Comparison of ENCODE assay signal across 23 mouse cellular contexts in the genomic region with DNA sequence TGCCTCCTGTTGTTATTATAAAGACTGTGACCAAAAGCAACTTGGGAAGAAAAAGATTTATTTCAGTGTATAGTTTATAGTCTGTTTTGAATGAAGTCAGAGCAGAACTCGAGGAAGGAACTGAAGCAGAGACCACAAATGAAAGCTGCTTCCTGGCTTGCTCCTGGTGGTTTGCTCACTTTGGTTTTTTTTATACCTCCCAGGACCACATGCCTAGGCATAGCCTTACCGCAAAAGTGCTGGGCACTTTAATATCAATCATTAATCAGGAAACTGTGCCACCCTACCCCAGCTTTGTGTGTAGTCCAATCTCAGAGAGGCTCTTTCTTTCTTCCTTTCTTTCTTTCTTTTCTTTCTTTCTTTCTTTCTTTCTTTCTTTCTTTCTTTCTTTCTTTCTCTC. TPM values are rescaled to one million over a fixed set of nuclear protein-coding genes. Genes with fewer than 3 reads are reported as not detected.
DNase-seq lines count a peak whose midpoint lies in the region; ATAC-seq and TF ChIP-seq lines count a peak whose summit lies in the region.
"Had no signal": no experiment of that assay in that cellular context is flagged by ENCODE, and none has a peak within 500 bp of the region (broad histone marks: within the 10 kb centered on the region; RNA-seq: fewer than 3 reads in every experiment).

No protein-coding gene starts in this region.

- no peak overlapping the region for H3K9ac ChIP-seq in kidney, postnatal 0 days (ENCODE audit: low read depth, low read length)
- H3K9ac ChIP-seq in embryonic facial prominence, embryonic 15.5 days, result no peak overlapping the region
- no peak overlapping the region for H3K9ac ChIP-seq in stomach, embryonic 15.5 days
- H3K9ac ChIP-seq: forebrain, embryonic 12.5 days; heart, embryonic 15.5 days; liver, postnatal 0 days had no signal

- H3K4me3 ChIP-seq in kidney, postnatal 0 days (replicated peaks; ENCODE audit: low read depth, low read length), result no peak overlapping the region
- H3K4me3 ChIP-seq in embryonic facial prominence, embryonic 15.5 days (replicated peaks), result no peak overlapping the region
- H3K4me3 ChIP-seq in stomach, embryonic 15.5 days (replicated peaks), result no peak overlapping the region
- H3K4me3 ChIP-seq: forebrain, embryonic 12.5 days; heart, embryonic 15.5 days; layer of hippocampus, adult 2 months; midbrain, embryonic 10.5 days had no signal

- 34% methylated on average over 2 of the region's 2 CpGs for WGBS in kidney, postnatal 0 days
- 49% methylated on average over 2 of the region's 2 CpGs for WGBS in embryonic facial prominence, embryonic 15.5 days
- 35% methylated on average over 2 of the region's 2 CpGs for whole genome bisulfite sequencing in stomach, embryonic 15.5 days

- H3K4me2 ChIP-seq in kidney, postnatal 0 days (ENCODE audit: low read length), result no peak overlapping the region
- no peak overlapping the region for H3K4me2 ChIP-seq in embryonic facial prominence, embryonic 15.5 days (replicated peaks)
- H3K4me2 ChIP-seq in stomach, embryonic 15.5 days, result no peak overlapping the region
- H3K4me2 ChIP-seq: forebrain, embryonic 12.5 days; heart, embryonic 15.5 days had no signal

- POLR2A ChIA-PET in Patski (lab: Charles Lee), result no interaction called here

- DNase-seq in kidney, postnatal 0 days (ENCODE audit: low spot score), result peak; percentile 13
- DNase-seq in kidney, postnatal 10 days, result no peak
- DNase-seq in Patski (ENCODE audit: low read depth, low spot score), result peak; percentile 31
- DNase-seq in retina, postnatal 1 day, result no peak
- DNase-seq in cerebellum, postnatal 10 days, result no peak
- DNase-seq: adrenal gland, postnatal 14 days; cerebellum, adult 9-11 months; embryo, embryonic 11 days; gastrocnemius, postnatal 14 days; heart, postnatal 4 days; liver, postnatal 0 days; right cerebral cortex, postnatal 25 days had no signal

- H3K9me3 ChIP-seq in kidney, postnatal 0 days (replicated peaks; ENCODE audit: low read length), result no peaks in the 10 kb centered on the region
- no peaks in the 10 kb centered on the region for H3K9me3 ChIP-seq in embryonic facial prominence, embryonic 15.5 days (replicated peaks)
- H3K9me3 ChIP-seq in stomach, embryonic 15.5 days, result no peaks in the 10 kb centered on the region
- H3K9me3 ChIP-seq: forebrain, embryonic 12.5 days; heart, embryonic 15.5 days; midbrain, embryonic 10.5 days had no signal

- H3K27ac ChIP-seq in kidney, postnatal 0 days, result no peak overlapping the region; the same call in 1 of the 2 replicates
- H3K27ac ChIP-seq in embryonic facial prominence, embryonic 15.5 days (replicated peaks), result peak overlapping the region; percentile 59
- peak overlapping the region; percentile 59 for H3K27ac ChIP-seq in stomach, embryonic 15.5 days
- H3K27ac ChIP-seq: forebrain, embryonic 12.5 days; heart, embryonic 15.5 days; layer of hippocampus, adult 2 months; midbrain, embryonic 10.5 days had no signal

- ATAC-seq in kidney, postnatal 0 days (replicated peaks; ENCODE audit: low FRiP score, low read depth), result no peak
- no peak for ATAC-seq in Patski
- no peak for ATAC-seq in embryonic facial prominence, embryonic 15.5 days (ENCODE audit: insufficient number of reproducible peaks, low FRiP score, low TSS enrichment, low read depth)
- ATAC-seq in stomach, embryonic 15.5 days (ENCODE audit: insufficient read depth, low FRiP score, low read depth), result no peak
- ATAC-seq: hindbrain, embryonic 16.5 days; liver, postnatal 0 days had no signal

- in situ Hi-C loops in Patski (cut with MboI; ENCODE audit: low pct_unique_long_range_greater_than_20kb), result no loop called here

- CTCF ChIA-PET in Patski (lab: Charles Lee), result no interaction called here

- H3K36me3 ChIP-seq in kidney, postnatal 0 days (ENCODE audit: insufficient read depth, low read length), result no peaks in the 10 kb centered on the region
- H3K36me3 ChIP-seq in embryonic facial prominence, embryonic 15.5 days, result no peaks in the 10 kb centered on the region
- H3K36me3 ChIP-seq in stomach, embryonic 15.5 days, result no peaks in the 10 kb centered on the region
- H3K36me3 ChIP-seq: forebrain, embryonic 12.5 days; heart, embryonic 15.5 days; midbrain, embryonic 10.5 days had no signal

- H3K4me1 ChIP-seq in kidney, postnatal 0 days (replicated peaks; ENCODE audit: insufficient read depth, low read length), result no peaks in the 10 kb centered on the region
- no peaks in the 10 kb centered on the region for H3K4me1 ChIP-seq in embryonic facial prominence, embryonic 15.5 days
- H3K4me1 ChIP-seq in stomach, embryonic 15.5 days, result no peaks in the 10 kb centered on the region
- H3K4me1 ChIP-seq: forebrain, embryonic 12.5 days; heart, embryonic 15.5 days; midbrain, embryonic 10.5 days had no signal

- H3K27me3 ChIP-seq in kidney, postnatal 0 days (ENCODE audit: insufficient read depth, low read length), result no peaks in the 10 kb centered on the region
- H3K27me3 ChIP-seq in Patski, result no peaks in the 10 kb centered on the region
- H3K27me3 ChIP-seq in embryonic facial prominence, embryonic 15.5 days, result no peaks in the 10 kb centered on the region
- H3K27me3 ChIP-seq in stomach, embryonic 15.5 days (replicated peaks), result no peaks in the 10 kb centered on the region
- H3K27me3 ChIP-seq: forebrain, embryonic 12.5 days; heart, embryonic 15.5 days had no signal

- no peak for TF ChIP-seq CTCF in kidney, postnatal 0 days (IDR thresholded peaks at IDR 0.05; ENCODE audit: low read depth)
- no peak for TF ChIP-seq CTCF in Patski (IDR thresholded peaks at IDR 0.05)

RNA-seq across cellular contexts. Expression of gene Calm4, which starts 5.1 kb away (rescaled TPM):
- not detected in 2 replicates for polyA plus RNA-seq in kidney, postnatal 0 days (2015; fragmentation: Nextera tagmentation; extraction: Ambion mirVana)
- not detected for polyA plus RNA-seq in Patski (2021)
- polyA plus RNA-seq in embryonic facial prominence, embryonic 15.5 days (2015; fragmentation: Nextera tagmentation; extraction: Ambion mirVana), result 477 and 521 TPM in 2 replicates
- 0.39 TPM in 1 of 2 replicates, not detected in the other for polyA plus RNA-seq in stomach, embryonic 15.5 days (2015; fragmentation: Nextera tagmentation; extraction: Ambion mirVana)
- polyA plus RNA-seq: forebrain, embryonic 12.5 days; kidney, embryonic 14.5 days; liver, adult 2 months; liver, postnatal 0 days; midbrain, embryonic 10.5 days; midbrain, postnatal 0 days had no signal

RNA-seq across cellular contexts. Expression of gene Calm5, which starts 21.5 kb away (rescaled TPM):
- not detected in 2 replicates for polyA plus RNA-seq in kidney, postnatal 0 days (2015; fragmentation: Nextera tagmentation; extraction: Ambion mirVana)
- polyA plus RNA-seq in Patski (2021), result not detected
- polyA plus RNA-seq in embryonic facial prominence, embryonic 15.5 days (2015; fragmentation: Nextera tagmentation; extraction: Ambion mirVana), result 2.9 and 3.2 TPM in 2 replicates
- polyA plus RNA-seq in stomach, embryonic 15.5 days (2015; fragmentation: Nextera tagmentation; extraction: Ambion mirVana), result not detected in 2 replicates
- polyA plus RNA-seq: brain, embryonic 14.5 days; forebrain, embryonic 12.5 days; heart, embryonic 15.5 days; hindbrain, embryonic 16.5 days; kidney, embryonic 14.5 days; liver, adult 2 months; liver, postnatal 0 days; midbrain, embryonic 10.5 days; midbrain, postnatal 0 days had no signal

RNA-seq across cellular contexts. Expression of gene Calml3, which starts 28.3 kb away (rescaled TPM):
- polyA plus RNA-seq in kidney, postnatal 0 days (2015; fragmentation: Nextera tagmentation; extraction: Ambion mirVana), result 1.4 and 1.6 TPM in 2 replicates
- polyA plus RNA-seq in Patski (2021), result 0.15 TPM
- 31.3 and 33.6 TPM in 2 replicates for polyA plus RNA-seq in embryonic facial prominence, embryonic 15.5 days (2015; fragmentation: Nextera tagmentation; extraction: Ambion mirVana)
- 3.8 and 10.9 TPM in 2 replicates for polyA plus RNA-seq in stomach, embryonic 15.5 days (2015; fragmentation: Nextera tagmentation; extraction: Ambion mirVana)
- polyA plus RNA-seq: forebrain, embryonic 12.5 days; heart, embryonic 15.5 days; hindbrain, embryonic 16.5 days; liver, adult 2 months; liver, postnatal 0 days; midbrain, embryonic 10.5 days; midbrain, postnatal 0 days had no signal

Comparison
In these comparisons a context has a peak if more than half of its experiments do, and no peak if none do; other contexts are left out.
1. DNase-seq: peak in kidney, postnatal 0 days (single experiment) and Patski (single experiment); none in kidney, postnatal 10 days (single experiment), retina, postnatal 1 day (single experiment) and cerebellum, postnatal 10 days (0 of 2).
2. RNA of gene Calm4, which starts 5.1 kb away (polyA plus RNA-seq): 477 to 521 TPM in embryonic facial prominence, embryonic 15.5 days; 0.39 TPM in stomach, embryonic 15.5 days, not detected in Patski (single experiment) and not detected in kidney, postnatal 0 days; every median in the first group is over 100 times any median in the second.